Mouse (Mus musculus) lung, postnatal 36 days (tissue): ENCODE results near the gene Bub1b.
A peak's percentile ranks its signal among the peaks of the same experiment; 100 is the strongest.

ENCODE experiments used
- DNase-seq: peaks from one replicate; pipeline ENCODE4 v3.0.0; 2022; ENCODE audit warnings: mixed read lengths

Bub1b gene

DNA sequence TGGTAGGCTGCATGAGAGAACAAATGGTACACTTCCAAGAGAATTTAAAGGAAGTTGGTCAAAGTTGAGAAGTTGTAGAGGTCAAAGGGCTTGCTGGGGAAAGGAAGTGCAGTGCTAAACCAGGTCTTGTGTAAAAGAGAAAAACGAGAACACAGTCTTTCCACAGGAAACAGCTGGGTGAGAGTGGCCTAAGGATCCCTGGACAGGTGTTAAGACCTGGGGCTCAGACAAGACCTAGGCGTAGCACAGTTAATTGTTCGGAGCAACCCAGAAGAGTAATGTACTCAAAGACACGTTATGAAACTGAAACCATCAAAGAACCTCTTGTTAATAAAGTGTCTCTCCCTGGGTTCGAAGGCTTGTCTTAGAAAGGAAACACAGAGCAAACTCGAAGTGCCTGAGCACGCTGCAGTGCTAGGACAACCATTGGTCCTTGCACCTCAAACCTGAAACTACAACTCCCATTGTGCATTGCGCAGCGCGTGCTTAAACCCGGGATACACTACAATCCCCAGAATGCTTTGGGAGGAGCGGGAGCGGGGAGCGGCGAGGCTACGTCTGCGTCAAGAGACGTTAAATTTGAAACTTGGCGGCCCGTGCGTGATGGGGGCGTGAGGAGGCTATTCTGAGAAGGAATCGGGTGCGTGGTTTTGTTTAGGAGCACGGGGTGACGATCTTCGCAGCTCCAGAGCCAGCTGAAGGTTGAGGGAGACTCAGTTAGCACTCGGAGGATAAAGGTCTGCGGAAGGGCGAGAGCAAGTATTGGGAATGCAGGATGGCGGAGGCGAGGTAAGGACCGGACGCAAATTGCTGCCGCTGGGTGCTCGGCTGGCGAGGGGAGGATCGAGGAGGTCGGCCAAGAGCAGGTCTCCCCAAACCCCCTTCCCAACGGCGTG is at the start of gene Bub1b:
Bub1b (plus strand) TSS at position 539 of the 896 bp plus-strand sequence.
- DNase-seq: peak; percentile 97

DNA sequence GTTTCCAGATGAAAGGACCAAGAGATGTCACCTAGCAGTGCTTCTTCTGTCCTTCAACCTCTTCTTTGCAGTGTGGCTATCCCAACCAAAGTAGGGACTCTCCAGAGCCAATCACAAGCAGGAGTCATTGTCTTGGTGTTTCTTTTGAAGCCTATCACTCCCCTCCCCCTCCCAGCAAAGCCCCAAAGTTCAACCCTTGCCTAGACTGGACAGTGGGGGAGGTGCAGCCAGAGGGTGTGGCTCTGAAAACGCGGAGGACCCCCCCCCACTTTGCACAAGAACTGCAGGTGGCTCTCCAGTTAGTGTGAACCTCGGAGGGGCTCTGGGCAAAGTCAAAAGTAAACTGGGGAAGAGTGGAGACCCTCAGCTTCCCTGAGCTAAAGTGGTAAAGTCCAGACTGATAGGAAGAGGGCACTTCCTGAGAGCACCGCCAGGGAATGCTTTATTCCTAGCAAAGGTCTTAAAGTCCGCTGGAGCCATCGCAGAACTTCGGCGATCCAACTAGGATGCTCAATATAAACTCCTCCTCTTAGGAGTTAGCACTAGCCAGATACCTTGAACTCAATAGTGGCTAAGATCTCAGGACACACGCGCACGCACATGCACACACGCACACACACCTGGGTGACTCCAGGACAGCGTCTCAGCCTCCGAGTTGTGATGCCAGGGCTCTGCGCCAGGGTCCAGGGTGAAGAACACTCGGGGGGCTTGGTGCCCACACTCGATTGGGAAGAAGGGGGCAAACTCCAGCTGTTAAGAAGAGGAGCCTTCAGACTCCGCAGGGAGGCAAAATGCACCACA is 49.4 kb upstream of the Bub1b start:
- DNase-seq: peak; percentile 56

DNA sequence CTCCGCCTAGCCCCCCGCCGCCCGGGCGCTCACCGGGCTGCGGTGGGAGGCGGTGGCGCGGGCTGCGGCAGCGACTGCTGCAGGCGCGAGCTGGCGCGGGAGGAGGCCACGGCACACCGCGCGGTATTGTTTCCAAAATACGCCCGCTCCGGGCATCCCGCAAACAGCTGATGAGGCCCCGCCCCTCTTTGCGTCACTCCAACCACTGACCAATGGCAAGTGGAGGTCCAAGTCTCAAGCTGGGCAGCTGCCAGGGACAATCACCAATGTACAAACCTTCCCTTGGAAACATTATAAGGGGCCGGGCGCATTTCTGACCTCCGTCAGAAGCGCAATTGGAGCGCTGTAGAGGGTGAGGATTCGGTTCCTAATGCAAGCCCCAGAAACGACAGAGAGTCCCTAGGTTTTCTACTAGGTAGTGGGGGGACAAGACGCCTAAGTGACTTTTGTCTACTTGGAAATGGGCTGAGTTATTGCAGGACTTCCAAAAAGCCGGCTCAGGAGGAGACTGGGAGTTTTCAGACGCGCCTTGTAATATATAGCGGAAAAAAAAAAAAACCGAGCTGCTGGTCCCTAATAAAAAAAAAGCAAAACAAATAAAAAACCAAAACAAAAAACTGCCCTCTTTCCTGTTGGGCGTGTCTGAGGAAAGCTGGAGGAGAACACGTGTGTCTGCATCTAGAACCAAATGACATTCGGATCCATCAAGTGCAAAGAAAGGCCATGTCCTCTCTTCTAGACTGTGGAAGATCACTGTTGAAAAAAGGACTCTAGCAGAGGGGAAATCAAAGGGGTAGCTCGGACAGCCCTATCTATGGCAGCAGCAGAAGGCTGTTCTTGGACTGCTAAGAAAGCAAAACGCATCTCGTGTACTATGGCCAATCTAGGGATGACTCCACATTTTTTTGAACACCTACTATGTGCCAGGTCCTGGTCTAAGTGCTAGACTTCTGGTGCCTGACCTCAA is 48.2 kb upstream of the Bub1b start, which contains the start of gene Bmf:
Bmf (minus strand) TSS at position 181 of the 967 bp plus-strand sequence.
- DNase-seq: peak; percentile 100

DNA sequence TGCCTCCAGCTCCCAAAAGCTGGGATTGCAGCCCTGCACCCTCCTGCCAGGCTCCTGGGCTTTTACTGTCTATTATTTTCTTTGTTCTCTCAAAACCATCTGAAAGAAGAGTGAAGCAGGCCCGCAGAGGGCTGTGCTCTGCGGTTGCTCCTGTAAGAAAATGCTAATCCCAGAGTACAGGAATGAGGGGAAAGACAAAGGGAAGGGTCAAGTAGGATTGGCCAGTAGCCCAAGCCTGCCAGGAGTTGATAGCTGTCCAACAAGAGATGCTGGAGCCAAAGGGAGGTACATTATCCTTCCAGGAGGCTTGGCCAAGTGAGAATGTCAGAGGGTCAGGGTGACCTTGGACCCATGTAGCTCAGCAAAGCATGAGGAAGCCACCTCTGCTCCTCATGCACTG is 46.4 kb upstream of the Bub1b start:
- DNase-seq: no peak

DNA sequence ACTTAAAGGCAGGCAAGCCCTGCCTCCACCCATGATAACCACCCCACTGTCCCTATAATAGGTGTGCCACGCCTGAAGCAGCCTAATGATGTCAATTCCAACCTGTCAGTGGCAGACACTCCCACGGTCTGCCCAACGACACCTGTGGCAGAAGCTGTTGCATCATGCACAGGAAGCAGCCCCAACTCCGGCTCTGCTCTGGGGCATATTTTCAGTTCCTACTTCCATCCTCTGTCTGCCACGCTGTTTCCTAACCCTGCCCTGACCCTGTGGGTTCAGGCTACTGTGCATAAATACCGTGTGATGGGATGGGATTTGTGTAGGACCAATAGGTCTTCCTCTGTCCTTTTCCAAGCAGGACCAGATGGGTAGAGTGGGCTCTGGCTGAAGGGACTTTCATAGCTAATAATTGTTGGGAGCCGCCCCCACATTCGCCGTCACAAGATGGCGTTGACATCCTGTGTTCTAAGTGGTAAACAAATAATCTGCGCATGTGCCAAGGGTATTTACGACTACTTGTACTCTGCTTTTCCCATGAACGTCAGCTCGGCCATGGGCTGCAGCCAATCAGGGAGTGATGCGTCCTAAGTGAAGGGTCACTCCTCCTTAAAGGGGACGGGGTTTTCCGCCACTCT is 43.5 kb upstream of the Bub1b start:
- peak; percentile 85 for DNase-seq

DNA sequence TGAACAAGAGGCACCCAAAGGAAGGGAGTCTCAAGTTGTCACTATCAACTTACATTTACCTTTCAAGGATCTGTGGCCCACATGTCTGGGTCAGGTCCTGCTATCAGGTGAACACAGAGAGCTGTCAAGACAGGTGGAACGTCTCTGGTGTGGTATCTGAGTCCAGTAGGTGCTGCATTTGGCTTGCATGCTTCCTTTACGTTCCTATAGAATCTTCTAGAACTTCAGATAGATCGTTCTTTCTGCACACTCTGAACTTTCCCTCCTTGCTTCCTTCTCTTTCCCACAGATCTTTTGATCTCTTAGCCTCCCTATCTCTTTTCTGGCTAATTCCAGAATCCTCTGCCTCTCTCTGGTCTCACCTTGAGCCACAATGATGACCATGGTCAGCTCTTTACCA is 39.6 kb upstream of the Bub1b start:
- DNase-seq: no peak

DNA sequence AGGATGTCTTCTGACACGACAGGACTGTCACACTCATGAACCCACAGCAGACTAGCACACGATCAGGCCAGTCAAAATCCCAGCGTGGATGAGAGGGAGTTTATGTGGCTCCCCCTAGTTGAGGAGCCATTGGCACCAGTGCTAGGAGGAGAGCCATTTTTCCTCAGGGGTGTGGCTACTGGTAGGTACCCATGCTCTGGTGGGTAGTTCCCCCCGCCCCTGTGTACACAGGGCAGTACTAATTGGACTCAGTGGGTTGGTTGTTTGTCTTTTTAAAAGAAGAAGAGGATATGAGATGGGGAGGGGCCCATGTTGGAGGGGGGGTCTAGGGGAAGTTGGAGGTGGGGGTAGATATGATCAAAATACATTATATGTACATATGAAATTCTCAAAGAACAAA is 36.0 kb upstream of the Bub1b start:
- no peak for DNase-seq

DNA sequence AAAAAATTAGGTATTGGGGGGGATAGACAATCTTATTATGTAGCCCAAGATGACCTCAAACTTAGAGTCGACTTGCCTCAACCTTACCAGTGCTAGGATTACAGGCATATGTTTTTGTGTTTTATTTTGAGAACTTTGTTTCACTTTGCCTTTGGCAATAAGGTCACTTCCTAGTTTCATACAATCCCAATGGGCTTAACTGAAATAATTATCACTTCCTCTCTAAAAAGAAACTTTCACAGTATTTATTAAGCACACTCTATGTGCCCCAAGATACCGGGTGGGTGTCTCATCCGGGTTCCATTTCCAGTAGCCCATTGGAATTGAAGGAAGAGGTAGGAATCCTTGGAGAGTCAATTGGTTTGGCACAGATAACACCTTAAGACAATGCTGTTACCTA is 35.6 kb upstream of the Bub1b start:
- no peak for DNase-seq

DNA sequence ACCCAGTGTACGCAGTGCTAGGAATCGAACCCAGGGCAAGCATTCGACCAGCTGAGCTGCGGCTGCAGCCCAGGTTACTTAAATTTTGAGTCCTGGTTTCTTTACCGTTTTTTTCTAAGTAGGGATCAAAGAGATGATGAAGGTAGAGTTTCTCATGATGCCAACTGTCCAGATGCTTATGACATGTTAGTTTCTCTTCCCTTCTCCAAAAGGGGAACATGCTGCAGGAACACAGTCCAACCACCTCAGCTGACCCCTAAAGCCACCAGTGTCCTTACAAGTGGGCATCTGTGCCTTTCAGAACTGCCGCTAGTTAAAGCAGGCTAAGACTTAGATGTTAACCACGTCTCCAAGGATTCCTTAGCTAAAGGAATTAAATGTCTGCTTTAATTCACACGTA is 30.8 kb upstream of the Bub1b start:
- DNase-seq: peak; percentile 32

DNA sequence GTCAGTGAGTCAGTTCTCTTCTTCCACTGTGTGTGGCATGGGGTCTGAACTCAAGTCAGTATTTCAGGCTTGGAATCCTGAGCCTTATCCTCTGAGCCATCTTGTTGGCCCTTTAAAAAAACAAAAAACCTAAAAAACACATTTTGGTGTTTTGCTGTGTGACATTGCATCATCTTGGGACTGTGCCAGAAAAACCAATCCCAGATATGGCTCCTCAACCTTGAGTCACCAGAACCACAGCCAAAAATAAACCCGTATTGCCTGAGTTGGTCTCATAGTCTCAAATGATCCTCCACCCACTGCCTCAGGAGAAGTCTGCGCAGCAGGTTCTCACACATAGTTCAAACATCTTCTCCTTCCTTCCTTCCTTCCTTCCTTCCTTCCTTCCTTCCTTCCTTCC is 27.1 kb upstream of the Bub1b start:
- DNase-seq: peak; percentile 43

DNA sequence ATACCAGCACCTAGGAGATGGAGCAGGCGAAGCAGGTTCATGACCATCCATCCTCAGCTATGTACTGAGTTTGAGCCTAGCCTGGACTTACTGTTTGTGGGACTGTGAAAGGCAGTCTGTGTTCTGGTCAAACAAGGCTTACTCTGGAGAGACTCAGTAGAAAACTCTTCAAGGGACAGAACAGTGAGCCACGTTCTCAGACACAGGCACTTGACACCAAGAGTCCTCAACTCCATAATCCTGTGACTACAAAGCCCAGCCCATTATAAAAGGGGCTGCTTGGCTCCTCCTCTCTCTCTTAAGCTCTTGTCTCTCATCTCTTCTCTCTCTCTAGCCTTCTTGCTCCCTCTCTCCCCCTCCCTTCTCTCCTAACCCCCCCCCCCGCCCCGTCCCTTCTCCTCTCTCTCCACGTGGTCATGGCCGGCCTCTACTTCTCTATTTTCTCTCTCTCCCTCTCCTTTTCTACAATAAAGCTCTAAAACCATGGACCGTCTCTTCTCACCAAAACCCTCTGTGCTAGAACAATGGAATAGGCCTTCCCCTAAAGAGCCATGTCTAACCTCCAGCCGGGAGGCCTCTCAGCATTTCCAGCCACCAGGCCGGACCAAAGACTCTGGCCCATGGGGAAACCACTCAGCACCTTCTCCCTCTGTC is 25.7 kb upstream of the Bub1b start:
- peak; percentile 56 for DNase-seq

DNA sequence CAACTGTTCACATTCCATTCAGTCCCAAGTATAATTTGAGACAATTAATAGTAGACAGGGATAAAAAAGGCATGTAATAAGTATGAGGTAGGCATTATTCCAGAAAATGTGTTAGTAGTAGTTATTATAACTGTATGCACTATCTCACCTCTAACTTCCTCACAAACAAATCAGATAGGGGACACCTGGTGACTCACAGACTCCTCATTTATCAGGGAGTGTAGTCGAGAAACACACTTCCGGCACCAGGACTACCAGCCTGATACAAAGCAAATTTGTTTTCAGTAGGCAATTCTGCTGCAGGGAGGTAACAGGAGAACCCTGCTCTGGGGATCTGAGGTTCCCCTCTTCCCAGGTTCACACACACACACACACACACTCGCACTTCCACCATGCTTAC is 24.9 kb upstream of the Bub1b start:
- DNase-seq: no peak

DNA sequence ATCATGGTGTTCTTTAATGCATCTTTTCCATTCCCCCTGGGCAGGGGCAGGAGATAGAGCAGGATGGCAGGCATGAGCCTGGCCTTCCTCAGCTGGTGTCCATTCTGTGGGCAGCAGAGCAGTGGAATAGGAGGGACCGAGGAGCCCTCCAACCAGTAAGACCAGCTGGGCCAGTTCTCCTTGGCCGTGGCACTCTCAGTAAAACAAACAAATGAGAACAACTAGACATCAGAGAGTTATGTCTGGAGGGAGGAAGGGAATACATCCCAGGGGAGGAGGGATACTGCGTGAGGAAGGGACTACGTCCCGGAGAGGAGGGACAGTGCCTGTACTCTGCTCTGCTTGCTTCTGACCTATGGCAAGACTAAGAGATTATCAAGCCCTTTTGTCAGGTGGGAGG is 12.0 kb upstream of the Bub1b start:
- DNase-seq: peak; percentile 78

DNA sequence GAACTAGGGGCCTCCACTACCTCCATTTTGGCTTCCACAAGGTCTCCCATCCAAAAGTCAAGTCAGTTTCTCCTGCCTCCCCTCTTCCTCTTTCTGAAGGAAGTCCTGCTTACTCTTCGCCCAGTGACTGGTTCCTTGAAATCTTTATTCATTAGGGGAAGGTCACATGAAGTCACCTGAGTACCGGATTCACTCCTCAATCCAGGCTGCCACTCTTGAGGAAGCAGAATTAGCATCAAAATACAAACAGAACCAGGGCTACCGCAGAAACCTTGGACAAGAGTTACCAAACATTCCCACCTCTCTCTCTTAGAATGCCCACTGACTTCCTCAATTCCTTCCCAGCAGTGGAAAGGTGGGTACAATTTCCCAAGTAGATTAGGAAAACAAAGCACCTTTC is 10.3 kb upstream of the Bub1b start:
- no peak for DNase-seq

DNA sequence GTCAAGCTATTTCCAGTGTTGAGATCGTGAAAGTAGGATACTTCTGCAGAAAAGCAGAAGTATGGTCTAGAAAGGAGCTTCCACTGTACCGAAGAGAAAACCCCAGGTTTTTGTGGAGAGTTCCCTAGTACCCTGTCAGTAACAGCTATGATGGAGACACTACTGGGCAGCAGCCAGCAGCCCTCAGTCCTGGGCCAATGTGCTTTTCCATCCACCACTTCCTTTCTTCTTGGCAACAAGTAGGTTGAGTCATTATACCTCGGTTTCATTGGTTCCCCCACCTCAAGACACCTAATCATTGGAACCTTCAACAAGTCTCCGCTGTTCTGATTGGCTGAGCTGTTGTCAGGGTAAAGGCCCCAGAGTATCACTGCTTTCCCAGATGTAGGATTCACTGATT is 6.9 kb upstream of the Bub1b start:
- no peak for DNase-seq

DNA sequence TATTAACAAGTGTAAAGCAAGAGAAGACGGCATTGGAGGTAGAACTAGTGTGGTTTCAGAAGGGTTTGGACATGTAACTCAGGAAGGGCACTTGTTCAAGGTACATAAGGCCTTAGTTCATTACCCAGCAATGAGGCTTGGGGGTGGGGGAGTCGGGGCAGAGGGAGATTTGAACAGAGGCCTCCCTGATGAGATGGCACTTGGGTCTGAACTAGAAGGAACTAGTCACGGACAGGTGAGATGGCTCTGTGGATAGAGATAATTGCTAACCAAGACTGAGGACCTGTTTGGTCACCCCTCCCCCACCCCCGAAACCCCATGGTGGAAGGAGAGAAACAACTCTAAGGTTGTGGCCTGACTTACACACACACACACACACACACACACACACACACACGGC is 1.1 kb downstream of the Bub1b start:
- DNase-seq: no peak

DNA sequence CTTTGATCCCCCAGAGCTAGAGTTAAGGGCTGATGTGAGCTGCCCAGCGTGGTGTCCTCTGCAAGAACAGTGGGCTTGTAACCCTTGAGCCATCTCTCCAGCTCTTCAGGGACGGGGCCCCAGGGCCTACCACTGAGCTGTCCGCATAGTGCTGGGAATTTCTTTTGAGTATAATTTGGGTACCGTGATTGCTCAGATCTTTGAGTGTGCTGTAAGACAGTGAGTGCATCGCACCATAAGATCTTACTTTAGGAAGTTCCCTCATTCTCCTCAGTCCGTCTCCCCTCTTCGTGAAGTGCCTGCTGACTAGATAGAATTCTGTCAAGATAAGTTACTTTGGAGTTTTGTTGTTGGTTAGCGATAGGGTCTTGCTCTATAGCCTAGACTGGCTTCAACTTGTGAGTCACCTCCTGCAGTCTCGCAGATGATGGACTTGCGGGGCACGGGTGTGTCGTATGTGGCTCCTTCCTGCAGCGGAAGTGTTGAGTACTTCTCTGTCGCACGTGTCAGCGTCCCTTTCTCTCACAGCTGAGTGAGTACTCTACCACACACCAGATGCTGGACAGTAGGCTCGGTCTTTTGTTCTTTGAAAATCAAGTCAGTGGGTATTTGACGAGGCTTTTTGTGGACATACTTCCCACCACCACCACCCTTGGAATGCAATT is 3.7 kb downstream of the Bub1b start:
- peak; percentile 37 for DNase-seq

DNA sequence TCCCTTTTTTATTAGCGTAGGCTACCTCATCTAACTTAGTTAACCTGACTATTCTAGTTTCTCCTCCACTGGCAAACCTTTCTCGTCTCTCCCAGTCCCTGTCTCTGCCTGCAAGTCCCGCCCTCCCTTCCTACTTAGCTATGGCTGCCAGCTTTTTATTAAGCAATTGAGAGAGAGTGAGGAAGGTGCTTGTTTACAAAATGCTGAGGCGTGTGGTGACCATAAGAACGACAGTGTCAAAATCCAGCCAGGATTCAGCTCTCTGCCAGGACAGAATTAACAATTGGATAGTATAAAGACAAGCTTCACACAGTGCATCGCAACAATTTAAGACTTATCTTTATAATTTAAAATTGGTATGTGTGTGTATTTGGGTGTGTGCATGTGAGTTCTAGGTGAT is 6.1 kb downstream of the Bub1b start:
- peak; percentile 50 for DNase-seq

DNA sequence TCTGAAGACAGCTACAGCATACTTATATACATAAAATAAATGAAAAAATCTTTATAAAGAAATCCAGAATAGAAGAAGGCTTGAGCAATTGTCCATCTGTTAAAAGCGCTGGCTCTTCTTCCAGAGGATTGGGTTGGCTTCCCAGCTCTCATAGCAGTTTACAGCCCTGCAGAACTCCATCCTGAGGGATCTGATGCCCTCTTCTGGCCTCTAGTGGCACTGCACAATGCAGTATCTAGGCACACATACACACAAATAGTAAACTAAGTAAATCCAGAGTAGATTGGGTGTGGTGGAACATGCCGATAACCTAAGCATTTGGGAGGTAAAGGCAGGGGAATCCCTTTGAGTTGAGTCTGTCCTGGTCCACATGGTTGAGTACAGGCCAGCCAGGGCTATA is 8.0 kb downstream of the Bub1b start:
- DNase-seq: peak; percentile 63

DNA sequence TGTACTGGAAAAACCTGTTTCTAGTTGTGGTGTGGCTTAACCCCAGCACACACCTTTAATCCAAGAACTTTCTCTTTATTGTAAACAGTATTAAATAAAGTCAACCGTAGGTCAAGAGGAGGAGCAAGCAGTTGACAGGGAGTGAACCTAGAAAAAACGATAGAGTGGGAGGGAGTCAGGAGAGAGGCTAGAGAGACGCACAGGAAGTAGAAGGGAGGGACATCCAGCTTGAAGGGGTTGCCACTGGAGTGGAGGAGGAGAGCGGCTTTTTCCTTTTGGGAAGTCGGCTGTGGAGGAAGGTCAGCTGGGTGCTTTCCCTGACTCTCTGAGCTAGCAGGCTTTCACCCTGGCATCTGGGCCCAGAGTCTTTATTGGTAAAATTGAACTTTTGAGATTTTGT is 9.0 kb downstream of the Bub1b start:
- DNase-seq: no peak

DNA sequence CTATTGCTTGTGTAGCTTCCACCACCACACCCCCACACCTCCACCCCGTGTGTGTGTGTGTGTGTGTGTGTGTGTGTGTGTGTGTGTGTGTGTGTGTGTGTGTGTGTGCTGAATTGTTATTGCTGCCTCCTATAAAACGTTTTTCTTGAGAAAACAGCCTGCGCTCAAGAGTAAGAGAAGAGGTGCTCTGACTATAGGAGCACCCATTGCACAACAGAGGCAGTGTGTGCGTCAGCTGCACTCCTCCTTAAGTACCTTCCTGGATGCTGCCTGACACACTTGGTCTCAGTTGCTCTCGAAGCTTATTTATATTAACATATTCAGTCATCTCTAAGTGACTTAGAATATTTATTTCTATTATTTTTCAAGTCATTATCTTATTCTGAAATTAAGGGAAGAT is 20.0 kb downstream of the Bub1b start:
- DNase-seq: peak; percentile 68
